24 mouse cellular contexts compared by ENCODE assay signal in genomic region chr17:32871483-32871882, GRCm38 (mm10). TPM values are rescaled to one million over a fixed set of nuclear protein-coding genes. Genes with fewer than 3 reads are reported as not detected.
"Had no signal": no experiment of that assay in that cellular context is flagged by ENCODE, and none has a peak within 500 bp of the region (broad histone marks: within the 10 kb centered on the region; RNA-seq: fewer than 3 reads in every experiment).

No protein-coding gene starts in this region.

- DNase-seq: lung, adult 18-20 months; lung, embryonic 14.5 days; lung, postnatal 10 days; lung, postnatal 4 days; midbrain, embryonic 14.5 days; retina, postnatal 1 day; right cerebral cortex, adult 18-20 months; right cerebral cortex, postnatal 25 days; right cerebral cortex, postnatal 4 days; spleen, adult 18-20 months; thymus, adult 2 months; thymus, postnatal 25 days; thymus, postnatal 4 days had no signal

- H3K9ac ChIP-seq: lung, embryonic 14.5 days; midbrain, embryonic 12.5 days; neural tube, embryonic 13.5 days; neural tube, embryonic 15.5 days; stomach, embryonic 15.5 days had no signal

- H3K36me3 ChIP-seq: midbrain, embryonic 10.5 days; midbrain, embryonic 12.5 days; neural tube, embryonic 13.5 days; neural tube, embryonic 15.5 days; stomach, embryonic 15.5 days had no signal

- H3K27me3 ChIP-seq: midbrain, embryonic 12.5 days; neural tube, embryonic 13.5 days; neural tube, embryonic 15.5 days; stomach, embryonic 15.5 days had no signal

- H3K27ac ChIP-seq: midbrain, embryonic 10.5 days; midbrain, embryonic 12.5 days; neural tube, embryonic 13.5 days; neural tube, embryonic 15.5 days; stomach, embryonic 15.5 days; stomach, postnatal 0 days had no signal

- H3K4me2 ChIP-seq: lung, embryonic 14.5 days; midbrain, embryonic 12.5 days; neural tube, embryonic 13.5 days; neural tube, embryonic 15.5 days; stomach, embryonic 15.5 days had no signal

- H3K4me1 ChIP-seq: midbrain, embryonic 10.5 days; midbrain, embryonic 12.5 days; neural tube, embryonic 13.5 days; neural tube, embryonic 15.5 days; stomach, embryonic 15.5 days had no signal

- H3K4me3 ChIP-seq: midbrain, embryonic 10.5 days; midbrain, embryonic 12.5 days; myocyte; neural tube, embryonic 13.5 days; neural tube, embryonic 15.5 days; stomach, embryonic 15.5 days had no signal

- H3K9me3 ChIP-seq: neural tube, embryonic 15.5 days; stomach, embryonic 15.5 days had no signal

RNA-seq across cellular contexts. Expression of gene Cyp4f14, which starts 45.7 kb away (rescaled TPM):
- total RNA-seq: megakaryocyte, adult 5-6 weeks; megakaryocyte-erythroid progenitor cell, adult 5-6 weeks had no signal
- polyA plus RNA-seq: lung, embryonic 14.5 days; lung, embryonic 16.5 days; midbrain, embryonic 10.5 days; midbrain, embryonic 12.5 days; midbrain, embryonic 14.5 days; neural tube, embryonic 11.5 days; neural tube, embryonic 13.5 days; stomach, postnatal 0 days had no signal
